ENCODE assay signal across 13 mouse cellular contexts in the genomic region with DNA sequence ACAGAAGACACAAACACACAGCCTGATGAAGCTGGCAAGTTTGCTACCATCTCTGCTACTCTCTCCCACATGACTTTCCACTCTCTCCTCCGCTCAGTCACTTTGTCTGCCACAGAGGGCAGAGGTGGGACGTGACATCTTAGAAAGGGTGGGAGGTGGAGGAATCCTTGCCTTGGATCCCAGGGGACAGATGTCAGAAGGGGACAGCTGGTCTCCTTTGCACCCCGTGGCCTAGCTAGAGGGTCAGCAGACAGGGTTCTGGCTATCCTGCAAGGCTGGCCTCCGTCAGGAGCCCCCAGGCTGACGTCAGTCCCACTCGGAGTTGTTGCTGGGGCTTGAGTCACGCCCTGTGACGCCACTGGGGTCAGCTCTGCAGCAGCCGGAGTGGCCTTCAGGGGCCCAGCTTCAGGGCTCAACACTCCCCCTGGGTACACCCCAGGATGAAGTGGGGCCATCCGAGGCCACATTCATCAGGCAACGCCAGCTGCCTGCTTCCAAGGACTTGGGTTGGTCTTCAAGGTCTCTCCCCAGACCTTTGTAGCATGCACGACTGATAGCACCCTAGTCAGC. TPM values are rescaled to one million over a fixed set of nuclear protein-coding genes. Genes with fewer than 3 reads are reported as not detected.
DNase-seq lines count a peak whose midpoint lies in the region; ATAC-seq and TF ChIP-seq lines count a peak whose summit lies in the region.
"Had no signal": no experiment of that assay in that cellular context is flagged by ENCODE, and none has a peak within 500 bp of the region (broad histone marks: within the 10 kb centered on the region; RNA-seq: fewer than 3 reads in every experiment).

No protein-coding gene starts in this region.

- no peak for ATAC-seq in hindbrain, postnatal 0 days
- ATAC-seq in intestine, embryonic 16.5 days: no peak
- ATAC-seq: forebrain, postnatal 0 days; midbrain, embryonic 15.5 days had no signal

- no peaks in the 10 kb centered on the region for H3K36me3 ChIP-seq in hindbrain, embryonic 10.5 days
- H3K36me3 ChIP-seq in hindbrain, postnatal 0 days (ENCODE audit: insufficient read depth, low read length): no peaks in the 10 kb centered on the region
- H3K36me3 ChIP-seq in intestine, embryonic 16.5 days (ENCODE audit: control insufficient read depth, insufficient read depth, low read length): no peaks in the 10 kb centered on the region
- H3K36me3 ChIP-seq: embryonic facial prominence, embryonic 12.5 days; heart, embryonic 15.5 days; midbrain, embryonic 15.5 days had no signal

- DNase-seq in hindbrain, embryonic 10.5 days (ENCODE audit: low spot score): no peak
- DNase-seq in hindbrain, postnatal 0 days (ENCODE audit: low spot score): no peak
- DNase-seq in 3134 (ENCODE audit: extremely low read depth, insufficient read length, low spot score): peak; percentile 57
- peak; percentile 46 for DNase-seq in NIH3T3 (ENCODE audit: low read depth)
- DNase-seq in spleen, postnatal 10 days (ENCODE audit: low spot score in 2 of 2): no peak
- no peak for DNase-seq in cerebellum, postnatal 25 days
- DNase-seq: forebrain, postnatal 0 days; left cerebral cortex, postnatal 4 days; lung, postnatal 10 days had no signal

- no peaks in the 10 kb centered on the region for H3K27me3 ChIP-seq in hindbrain, embryonic 10.5 days (ENCODE audit: insufficient read depth, poor library complexity, severe bottlenecking)
- no peaks in the 10 kb centered on the region for H3K27me3 ChIP-seq in hindbrain, postnatal 0 days (ENCODE audit: insufficient read depth, low read length)
- H3K27me3 ChIP-seq in intestine, embryonic 16.5 days (replicated peaks; ENCODE audit: control insufficient read depth, insufficient read depth, low read length): no peaks in the 10 kb centered on the region
- H3K27me3 ChIP-seq: embryonic facial prominence, embryonic 12.5 days; heart, embryonic 15.5 days; midbrain, embryonic 15.5 days had no signal

- no peaks in the 10 kb centered on the region for H3K9me3 ChIP-seq in hindbrain, embryonic 10.5 days
- H3K9me3 ChIP-seq in hindbrain, postnatal 0 days (ENCODE audit: low read length): no peaks in the 10 kb centered on the region
- no peaks in the 10 kb centered on the region for H3K9me3 ChIP-seq in intestine, embryonic 16.5 days (ENCODE audit: control insufficient read depth, low read length)
- H3K9me3 ChIP-seq: embryonic facial prominence, embryonic 12.5 days; heart, embryonic 15.5 days; midbrain, embryonic 15.5 days had no signal

- H3K4me2 ChIP-seq in hindbrain, postnatal 0 days (ENCODE audit: low read depth, low read length): no peak overlapping the region
- H3K4me2 ChIP-seq in intestine, embryonic 16.5 days (ENCODE audit: low read depth, low read length): no peak overlapping the region
- H3K4me2 ChIP-seq: embryonic facial prominence, embryonic 12.5 days; heart, embryonic 15.5 days; midbrain, embryonic 15.5 days had no signal

- no peak overlapping the region for H3K9ac ChIP-seq in hindbrain, postnatal 0 days (replicated peaks; ENCODE audit: low read length)
- 0 out of 2 replicates have a peak overlapping the region, but pooled peaks have one; percentile 41 for H3K9ac ChIP-seq in intestine, embryonic 16.5 days (ENCODE audit: low read depth, low read length)
- H3K9ac ChIP-seq: embryonic facial prominence, embryonic 12.5 days; forebrain, postnatal 0 days; heart, embryonic 15.5 days; midbrain, embryonic 15.5 days had no signal

- WGBS in hindbrain, embryonic 10.5 days: 69% methylated on average over 12 of the region's 12 CpGs
- 67% methylated on average over 12 of the region's 12 CpGs for WGBS in hindbrain, postnatal 0 days
- WGBS in intestine, embryonic 16.5 days: 52% methylated on average over 12 of the region's 12 CpGs

- H3K4me3 ChIP-seq in hindbrain, embryonic 10.5 days: no peak overlapping the region
- H3K4me3 ChIP-seq in hindbrain, postnatal 0 days (ENCODE audit: low read length): no peak overlapping the region
- H3K4me3 ChIP-seq in intestine, embryonic 16.5 days (ENCODE audit: low read length): no peak overlapping the region
- H3K4me3 ChIP-seq: embryonic facial prominence, embryonic 12.5 days; heart, embryonic 15.5 days; midbrain, embryonic 15.5 days had no signal

- TF ChIP-seq CTCF in hindbrain, postnatal 0 days (IDR thresholded peaks at IDR 0.05; ENCODE audit: low read depth): no peak

- H3K4me1 ChIP-seq in hindbrain, embryonic 10.5 days (replicated peaks): peaks cover 39% of the 10 kb centered on the region
- H3K4me1 ChIP-seq in hindbrain, postnatal 0 days (ENCODE audit: insufficient read depth, low read length): no peaks in the 10 kb centered on the region
- H3K4me1 ChIP-seq in intestine, embryonic 16.5 days (ENCODE audit: control insufficient read depth, insufficient read depth, low read length): peaks cover 25% of the 10 kb centered on the region

- peak overlapping the region; percentile 67 for H3K27ac ChIP-seq in hindbrain, embryonic 10.5 days
- H3K27ac ChIP-seq in hindbrain, postnatal 0 days: no peak overlapping the region
- peak overlapping the region; percentile 46 for H3K27ac ChIP-seq in intestine, embryonic 16.5 days (ENCODE audit: low read length)
- H3K27ac ChIP-seq: embryonic facial prominence, embryonic 12.5 days; heart, embryonic 15.5 days; midbrain, embryonic 15.5 days had no signal

RNA-seq across cellular contexts. Expression of a gene that starts 4.6 kb away (rescaled TPM):
- 79.0 and 82.1 TPM in 2 replicates for polyA plus RNA-seq in hindbrain, embryonic 10.5 days (2016; fragmentation: Nextera tagmentation; extraction: Ambion mirVana)
- total RNA-seq in hindbrain, postnatal 0 days (2014; rRNA removed): 44.1 and 52.3 TPM in 2 replicates
- 69.1 and 75.3 TPM in 2 replicates for polyA plus RNA-seq in hindbrain, postnatal 0 days (2015; fragmentation: Nextera tagmentation; extraction: Ambion mirVana)
- 58.3 and 67.1 TPM in 2 replicates for polyA plus RNA-seq in intestine, embryonic 16.5 days (2015; fragmentation: Nextera tagmentation; extraction: Ambion mirVana)

RNA-seq across cellular contexts. Expression of a gene that starts 13.5 kb away (rescaled TPM):
- 0.27 and 0.39 TPM in 2 replicates for polyA plus RNA-seq in hindbrain, embryonic 10.5 days (2016; fragmentation: Nextera tagmentation; extraction: Ambion mirVana)
- not detected in 2 replicates for total RNA-seq in hindbrain, postnatal 0 days (2014; rRNA removed)
- 0.15 and 0.30 TPM in 2 replicates for polyA plus RNA-seq in hindbrain, postnatal 0 days (2015; fragmentation: Nextera tagmentation; extraction: Ambion mirVana)
- polyA plus RNA-seq in intestine, embryonic 16.5 days (2015; fragmentation: Nextera tagmentation; extraction: Ambion mirVana): 3.6 and 4.4 TPM in 2 replicates

RNA-seq across cellular contexts. Expression of a gene that starts 25.4 kb away (rescaled TPM):
- 4.8 and 5.1 TPM in 2 replicates for polyA plus RNA-seq in hindbrain, embryonic 10.5 days (2016; fragmentation: Nextera tagmentation; extraction: Ambion mirVana)
- 9.3 and 10.3 TPM in 2 replicates for total RNA-seq in hindbrain, postnatal 0 days (2014; rRNA removed)
- 5.3 and 6.5 TPM in 2 replicates for polyA plus RNA-seq in hindbrain, postnatal 0 days (2015; fragmentation: Nextera tagmentation; extraction: Ambion mirVana)
- polyA plus RNA-seq in intestine, embryonic 16.5 days (2015; fragmentation: Nextera tagmentation; extraction: Ambion mirVana): 8.6 and 10.0 TPM in 2 replicates

RNA-seq across cellular contexts. Expression of a gene that starts 55.5 kb away (rescaled TPM):
- polyA plus RNA-seq in hindbrain, embryonic 10.5 days (2016; fragmentation: Nextera tagmentation; extraction: Ambion mirVana): 5.5 and 5.8 TPM in 2 replicates
- total RNA-seq in hindbrain, postnatal 0 days (2014; rRNA removed): 6.7 and 8.7 TPM in 2 replicates
- polyA plus RNA-seq in hindbrain, postnatal 0 days (2015; fragmentation: Nextera tagmentation; extraction: Ambion mirVana): 1.5 and 1.6 TPM in 2 replicates
- 2.3 and 2.8 TPM in 2 replicates for polyA plus RNA-seq in intestine, embryonic 16.5 days (2015; fragmentation: Nextera tagmentation; extraction: Ambion mirVana)

Comparison
In these comparisons a context has a peak if more than half of its experiments do, and no peak if none do; other contexts are left out.
1. DNase-seq: peak in 3134 (single experiment) and NIH3T3 (single experiment); none in hindbrain, embryonic 10.5 days (single experiment), hindbrain, postnatal 0 days (single experiment), spleen, postnatal 10 days (0 of 2) and cerebellum, postnatal 25 days (0 of 2).